Mouse (Mus musculus) 3T3-L1 (cell line): ENCODE results near the gene Cavin1.
A peak's percentile ranks its signal among the peaks of the same experiment; 100 is the strongest.

ENCODE experiments used
- DNase-seq: peaks from one replicate; pipeline ENCODE4 v3.0.0-alpha.2; 2015; ENCODE audit warnings: low read depth, low spot score

Cavin1 gene

DNA sequence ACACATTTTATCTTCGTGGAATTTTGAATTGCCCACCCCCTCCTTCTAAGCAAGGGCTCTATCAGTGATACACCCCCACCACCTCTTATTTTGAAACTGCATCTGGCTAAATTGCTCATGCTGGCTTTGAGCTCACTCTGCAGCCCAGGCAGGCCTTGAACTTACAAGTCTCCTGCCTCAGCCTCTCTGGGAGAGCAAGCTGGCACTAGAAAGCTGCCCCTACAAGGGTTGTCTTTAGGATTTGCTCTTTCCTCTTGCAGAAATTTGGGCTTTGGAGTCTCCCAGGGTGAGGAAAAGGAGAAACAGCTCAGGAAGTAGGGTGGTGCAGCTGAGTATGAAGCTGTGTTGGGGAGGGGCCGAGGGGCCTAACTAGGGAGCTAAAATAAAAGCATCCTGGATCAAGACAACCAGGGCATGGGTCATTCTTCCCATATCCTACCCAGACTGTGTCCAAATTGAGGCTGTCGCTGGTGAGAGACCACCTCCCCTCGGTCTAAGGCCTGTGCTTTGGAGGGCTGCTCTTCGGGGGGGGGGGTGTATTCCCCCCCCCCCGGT lies 12.7 kb downstream of the Cavin1 start:
- DNase-seq = no peak

DNA sequence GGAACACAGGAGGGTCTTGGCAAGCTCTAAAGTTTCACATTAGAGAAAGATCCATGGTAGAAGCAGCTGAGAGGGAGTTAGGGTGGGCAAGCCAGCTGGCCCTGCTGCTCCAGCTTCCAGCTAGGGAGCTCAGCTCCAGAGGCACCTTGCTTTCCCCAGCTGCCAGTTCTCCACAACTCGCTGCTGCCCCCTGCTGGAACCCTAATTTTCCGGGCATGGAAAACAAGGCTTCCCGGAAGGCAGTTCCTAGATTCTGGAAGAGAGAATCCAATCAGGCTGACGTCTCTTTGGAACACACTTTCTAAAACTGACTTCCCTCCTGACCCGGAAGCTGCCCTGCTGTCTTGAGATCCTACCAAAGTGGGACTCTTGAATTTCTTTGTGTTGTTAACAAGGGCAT lies 13.4 kb downstream of the Cavin1 start:
- peak; percentile 83 for DNase-seq

GRCm38 (mm10) chr11:100949540-100949939 lies 21.1 kb downstream of the Cavin1 start:
- no peak for DNase-seq

DNA sequence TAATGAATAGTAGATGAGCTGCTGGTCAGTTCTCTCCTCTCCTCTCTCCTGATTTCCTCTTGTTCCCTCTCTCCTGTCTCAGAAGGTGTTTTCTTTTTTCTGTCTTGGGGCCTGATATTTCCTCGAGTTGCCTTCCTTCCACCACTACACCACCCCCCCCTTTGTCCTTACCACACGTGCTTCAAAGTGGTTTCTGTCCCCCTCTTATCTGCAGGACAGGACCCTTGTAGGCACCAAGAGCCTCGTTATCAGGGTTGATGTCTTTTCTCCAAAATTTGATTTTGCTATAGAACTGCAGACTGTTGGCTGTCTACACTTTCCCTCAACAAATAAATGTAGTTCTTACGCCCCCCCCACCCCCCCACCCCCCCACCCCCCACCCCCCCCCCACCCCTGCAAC lies 22.4 kb downstream of the Cavin1 start:
- DNase-seq = no peak

DNA sequence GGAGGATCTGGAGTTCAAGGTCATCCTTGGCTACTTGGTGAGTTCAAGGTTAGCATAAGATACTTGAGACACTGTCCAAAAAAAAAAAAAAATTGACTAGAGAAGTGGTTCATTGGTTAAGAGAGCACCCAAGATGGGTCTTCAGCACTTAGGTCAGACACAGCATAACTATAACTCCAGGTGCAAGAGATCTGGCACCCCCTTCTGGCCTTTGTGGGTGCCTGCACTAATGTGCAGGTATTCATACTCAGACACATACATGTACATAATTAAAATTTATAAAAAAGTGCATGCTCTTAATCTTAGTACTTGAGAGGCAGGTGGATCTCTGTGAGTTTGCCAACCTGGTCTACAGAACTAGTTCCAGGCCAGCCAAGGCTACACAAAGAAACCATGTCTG lies 23.1 kb downstream of the Cavin1 start:
- DNase-seq = no peak

GRCm38 (mm10) chr11:100946862-100947261 lies 23.8 kb downstream of the Cavin1 start:
- no peak for DNase-seq

GRCm38 (mm10) chr11:100942388-100942787 lies 28.3 kb downstream of the Cavin1 start:
- no peak for DNase-seq

DNA sequence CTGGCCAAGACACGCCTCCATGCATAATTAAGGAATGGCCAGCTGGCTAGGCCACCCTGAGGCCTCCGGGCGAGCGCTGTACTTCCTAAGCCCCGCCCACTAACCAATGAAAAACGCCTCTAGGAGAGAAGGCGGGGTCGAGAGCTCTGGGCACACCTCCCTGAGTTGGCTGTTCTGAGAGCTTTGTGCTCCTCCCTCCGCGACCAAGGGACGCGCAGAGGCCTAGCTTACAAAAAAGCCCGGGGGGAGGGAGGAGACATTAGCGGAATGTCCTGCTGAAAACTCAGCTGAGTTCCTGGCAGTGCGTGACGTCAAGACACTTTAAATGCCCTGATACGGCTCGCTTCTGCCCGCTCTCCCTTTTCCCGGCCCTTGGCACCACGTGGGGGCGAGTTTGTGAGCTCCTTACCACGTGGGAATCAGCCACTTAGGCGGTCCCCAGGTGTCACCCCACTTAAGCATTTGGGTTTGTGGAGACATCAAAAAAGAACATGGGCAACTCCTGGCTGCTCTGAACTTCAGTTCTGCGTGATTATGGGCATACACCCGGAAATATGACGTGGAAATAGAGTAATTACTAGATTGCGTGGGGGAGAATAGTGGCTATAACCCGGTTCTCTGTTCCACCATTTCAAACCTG lies 31.1 kb downstream of the Cavin1 start, which contains the start of gene Stat3:
TSS of gene Stat3 (minus strand) at position 29 of the 640 bp plus-strand sequence.
- DNase-seq = peak; percentile 100

DNA sequence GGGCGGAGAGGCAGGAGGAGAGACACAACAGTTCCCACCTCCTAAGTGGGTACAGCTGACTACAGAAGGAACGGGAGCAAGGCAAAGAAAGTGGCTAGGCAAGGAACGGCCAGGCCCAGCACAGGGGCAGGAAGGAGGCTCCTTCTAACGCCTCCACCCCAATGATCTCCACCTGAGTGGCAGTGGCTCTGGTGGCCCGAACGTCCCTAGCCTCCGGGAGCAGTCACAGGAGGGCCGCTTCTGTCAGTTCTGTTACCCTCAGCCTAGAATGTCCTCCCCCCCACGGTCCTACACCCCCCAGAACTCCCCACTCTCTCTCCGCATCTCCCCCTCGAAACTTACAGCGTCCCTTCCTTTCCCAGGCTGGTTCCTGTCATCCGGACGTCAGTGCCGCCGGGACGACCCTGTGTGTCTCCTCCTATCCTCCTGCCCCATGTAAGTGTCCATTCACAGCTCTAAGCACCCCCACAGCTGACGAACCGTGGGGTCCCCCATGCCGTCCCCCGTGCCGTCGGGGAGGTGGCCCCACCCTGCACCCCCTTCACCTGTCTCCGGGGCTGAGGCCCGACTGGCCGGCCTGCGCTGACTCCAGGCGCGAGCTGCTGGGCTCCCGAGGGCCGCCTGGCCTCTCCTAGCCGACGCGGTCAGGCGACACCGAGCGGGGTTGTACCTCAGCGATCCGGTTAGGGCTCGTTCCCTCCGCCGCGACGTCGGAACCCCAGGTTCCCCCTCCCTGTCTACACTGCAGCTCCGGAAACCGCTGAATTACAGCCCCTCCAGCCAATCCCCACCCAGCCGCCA lies 31.8 kb downstream of the Cavin1 start:
- DNase-seq = peak; percentile 62

DNA sequence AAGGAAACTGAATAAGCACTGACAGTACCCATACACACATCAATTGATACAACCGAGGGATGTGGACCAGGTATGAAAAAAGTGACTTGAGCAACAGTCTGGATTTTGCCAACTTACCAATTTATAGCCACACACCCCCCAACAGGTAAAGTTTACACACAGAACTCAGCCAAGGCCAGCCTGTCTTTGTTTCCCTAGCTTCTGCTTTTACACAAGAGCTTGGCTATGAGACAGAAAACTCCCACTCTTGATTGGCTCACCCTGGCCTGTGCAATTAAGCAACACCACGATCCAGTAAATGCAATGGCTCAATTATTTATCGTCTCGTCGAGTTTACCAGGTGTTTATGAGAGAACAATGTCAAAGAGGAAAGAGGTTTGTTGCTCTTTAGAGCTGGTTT lies 32.6 kb downstream of the Cavin1 start:
- peak; percentile 64 for DNase-seq

DNA sequence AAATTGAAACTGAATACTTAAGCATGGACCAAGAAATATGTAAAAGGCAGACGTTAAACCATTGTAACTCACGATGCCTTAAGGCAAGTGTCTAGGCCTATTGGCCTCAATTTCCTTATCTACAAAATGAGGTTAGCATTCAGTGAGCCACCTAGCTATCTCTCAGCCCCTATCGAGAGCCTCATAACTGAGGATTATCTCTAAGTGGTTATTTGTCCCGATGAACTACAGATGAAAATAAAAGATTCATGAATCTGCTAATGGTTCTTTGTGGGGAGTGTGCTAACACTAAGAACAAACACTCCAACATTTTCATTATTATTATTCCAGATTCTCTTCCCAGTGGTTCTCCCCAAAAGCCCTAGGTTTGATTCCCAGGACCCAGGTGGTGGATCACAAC lies 33.4 kb downstream of the Cavin1 start:
- DNase-seq = no peak

- DNase-seq = peak; percentile 82
Measured at GRCm38 (mm10) chr11:100935373-100936355, 35.0 kb downstream of the Cavin1 start.

GRCm38 (mm10) chr11:100931254-100931921 lies 39.3 kb downstream of the Cavin1 start:
- peak; percentile 34 for DNase-seq

- DNase-seq = no peak
Measured at GRCm38 (mm10) chr11:100930611-100931010, 40.1 kb downstream of the Cavin1 start.

DNA sequence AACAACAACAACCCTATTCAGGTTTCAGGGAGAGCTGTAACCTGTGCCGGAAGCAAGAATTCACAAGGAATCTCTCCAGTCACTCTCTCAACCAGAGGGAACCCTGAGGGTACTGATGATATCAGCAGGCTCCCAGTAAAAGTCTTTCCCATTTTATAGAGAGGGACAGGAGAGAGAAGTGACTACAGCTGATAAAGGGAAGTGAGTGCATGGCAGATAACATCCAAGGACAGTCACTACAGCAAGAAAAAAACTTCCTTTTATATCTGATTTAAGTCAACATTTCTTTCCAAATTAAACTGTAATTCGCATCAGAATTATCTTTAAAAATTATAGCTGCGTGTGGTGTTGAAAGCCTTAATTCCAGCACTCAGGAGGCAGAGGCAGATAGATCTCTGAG lies 43.3 kb downstream of the Cavin1 start:
- no peak for DNase-seq

GRCm38 (mm10) chr11:100924386-100924919 lies 46.2 kb downstream of the Cavin1 start:
- DNase-seq = no peak

DNA sequence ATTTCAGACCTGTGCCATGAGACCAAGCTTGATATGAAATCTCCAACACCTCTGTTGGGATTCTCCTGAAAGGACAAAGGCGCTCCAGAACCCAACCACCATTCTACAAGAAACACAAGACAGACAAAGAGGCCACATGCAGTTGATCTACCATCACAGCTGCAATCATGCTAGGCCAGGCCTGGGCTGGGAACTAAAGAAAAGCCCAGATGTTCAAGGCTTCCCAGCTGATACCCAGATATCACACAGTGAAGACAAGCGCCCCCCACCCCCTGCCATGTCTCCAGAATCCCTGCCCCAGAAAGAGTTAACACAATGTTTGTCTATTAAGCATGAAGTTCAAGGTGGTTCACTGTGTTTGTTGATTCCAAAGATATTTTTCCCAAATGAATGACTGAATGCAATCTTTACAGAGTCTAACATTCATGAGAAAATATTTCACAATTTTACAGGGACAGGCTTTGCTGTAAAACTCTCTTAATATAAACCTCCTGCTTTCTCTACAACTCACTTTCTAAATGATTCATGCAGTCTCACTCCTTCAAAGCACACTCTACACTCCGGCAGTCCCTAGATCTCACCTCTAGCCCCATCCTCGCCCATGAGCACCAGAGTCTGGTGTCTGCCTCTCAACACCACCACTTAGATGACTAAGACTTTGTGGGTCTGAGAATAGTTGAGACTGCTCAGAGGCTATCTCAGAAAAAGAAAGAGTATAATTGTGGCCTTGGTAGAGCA lies 49.6 kb downstream of the Cavin1 start:
- no peak for DNase-seq

GRCm38 (mm10) chr11:100918007-100918406 lies 52.7 kb downstream of the Cavin1 start:
- DNase-seq = no peak

GRCm38 (mm10) chr11:100916432-100916971 lies 54.2 kb downstream of the Cavin1 start:
- no peak for DNase-seq

- no peak for DNase-seq
Measured at GRCm38 (mm10) chr11:100915063-100915462, 55.6 kb downstream of the Cavin1 start.
